Mouse (Mus musculus): Measurements from ENCODE around the gene Klk9. TPM values are rescaled to one million over a fixed set of nuclear protein-coding genes. Genes with fewer than 3 reads are reported as not detected.
A peak's percentile ranks its signal among the peaks of the same experiment; 100 is the strongest.

Gene Klk9
- polyA plus RNA-seq, 1 experiment from 2014 or later = 0.23 TPM

GRCm38 (mm10) chr7:43776506-43776905 is 15.2 kb upstream of the Klk9 start:
- no peaks in the 10 kb centered on the region for H3K4me1 ChIP-seq
- no peak overlapping the region for H3K27ac ChIP-seq (replicated peaks)
- H3K4me2 ChIP-seq = no peak overlapping the region
- no peak for ATAC-seq (ENCODE audit: low FRiP score)
- no peak overlapping the region for H3K9ac ChIP-seq (replicated peaks)
- WGBS = 88% methylated on average over 5 of the region's 5 CpGs
- no peaks in the 10 kb centered on the region for H3K9me3 ChIP-seq (replicated peaks)
- no peaks in the 10 kb centered on the region for H3K36me3 ChIP-seq
- H3K27me3 ChIP-seq (replicated peaks) = no peaks in the 10 kb centered on the region
- no peak overlapping the region for H3K4me3 ChIP-seq (replicated peaks)

GRCm38 (mm10) chr7:43777423-43777822 is 14.3 kb upstream of the Klk9 start:
- H3K9ac ChIP-seq (replicated peaks) = no peak overlapping the region
- H3K4me2 ChIP-seq = no peak overlapping the region
- H3K27ac ChIP-seq (replicated peaks) = no peak overlapping the region
- H3K36me3 ChIP-seq = no peaks in the 10 kb centered on the region
- no peak overlapping the region for H3K4me3 ChIP-seq (replicated peaks)
- WGBS = 88% methylated on average over 12 of the region's 12 CpGs
- no peaks in the 10 kb centered on the region for H3K27me3 ChIP-seq (replicated peaks)
- ATAC-seq (ENCODE audit: low FRiP score) = no peak
- H3K4me1 ChIP-seq = peaks cover 2% of the 10 kb centered on the region; the same call in 1 of the 2 replicates
- H3K9me3 ChIP-seq (replicated peaks) = no peaks in the 10 kb centered on the region

- Histone ChIP-seq H3K36me3 (no peaks in the 10 kb centered on the region), H3K4me3 (replicated peaks) (no peak overlapping the region), H3K27ac (replicated peaks) (no peak overlapping the region), H3K27me3 (replicated peaks) (peaks cover 4% of the 10 kb centered on the region), H3K4me1 (peaks cover 5% of the 10 kb centered on the region; the same call in 1 of the 2 replicates), H3K4me2 (no peak overlapping the region), H3K9me3 (replicated peaks) (no peaks in the 10 kb centered on the region), H3K9ac (replicated peaks) (no peak overlapping the region)
- 90% methylated on average over 10 of the region's 10 CpGs for WGBS
- no peak for ATAC-seq (ENCODE audit: low FRiP score)
Measured at GRCm38 (mm10) chr7:43778176-43778970, 13.3 kb upstream of the Klk9 start.

GRCm38 (mm10) chr7:43780241-43780640 is 11.4 kb upstream of the Klk9 start:
- H3K4me1 ChIP-seq = peaks cover 5% of the 10 kb centered on the region; the same call in 1 of the 2 replicates
- H3K36me3 ChIP-seq = no peaks in the 10 kb centered on the region
- peaks cover 6% of the 10 kb centered on the region for H3K27me3 ChIP-seq (replicated peaks)
- H3K9me3 ChIP-seq (replicated peaks) = no peaks in the 10 kb centered on the region
- H3K4me2 ChIP-seq = no peak overlapping the region
- no peak overlapping the region for H3K27ac ChIP-seq (replicated peaks)
- no peak for ATAC-seq (ENCODE audit: low FRiP score)
- H3K9ac ChIP-seq (replicated peaks) = no peak overlapping the region
- no peak overlapping the region for H3K4me3 ChIP-seq (replicated peaks)
- WGBS = 83% methylated on average over 6 of the region's 6 CpGs

GRCm38 (mm10) chr7:43780746-43781145 is 10.9 kb upstream of the Klk9 start, which contains the start of gene Klk10:
Klk10 (plus strand) TSS chr7:43781035.
- H3K4me3 ChIP-seq (replicated peaks) = no peak within 1 kb of the TSS
- H3K9me3 ChIP-seq (replicated peaks) = no peaks in the 10 kb centered on the region
- no peak for ATAC-seq (ENCODE audit: low FRiP score)

GRCm38 (mm10) chr7:43781541-43781940 is 10.2 kb upstream of the Klk9 start:
- ATAC-seq (ENCODE audit: low FRiP score) = no peak
- Histone ChIP-seq H3K27ac (replicated peaks) (no peak overlapping the region), H3K4me1 (peaks cover 5% of the 10 kb centered on the region; the same call in 1 of the 2 replicates), H3K4me3 (replicated peaks) (no peak overlapping the region), H3K4me2 (no peak overlapping the region), H3K27me3 (replicated peaks) (peaks cover 6% of the 10 kb centered on the region), H3K9ac (replicated peaks) (no peak overlapping the region), H3K9me3 (replicated peaks) (no peaks in the 10 kb centered on the region), H3K36me3 (no peaks in the 10 kb centered on the region)
- WGBS = 87% methylated on average over 11 of the region's 11 CpGs

More at GRCm38 (mm10) chr7:43780746-43781145, 10.9 kb upstream of the Klk9 start, which contains the start of gene Klk10:
- no peak within 1 kb of the TSS for H3K4me2 ChIP-seq
- H3K27me3 ChIP-seq (replicated peaks) = peaks cover 6% of the 10 kb centered on the region
- H3K36me3 ChIP-seq = no peaks in the 10 kb centered on the region
- 45% methylated on average over 5 of the region's 5 CpGs for WGBS
- no peak within 1 kb of the TSS for H3K27ac ChIP-seq (replicated peaks)
- H3K4me1 ChIP-seq = peaks cover 5% of the 10 kb centered on the region; the same call in 1 of the 2 replicates
- H3K9ac ChIP-seq (replicated peaks) = no peak within 1 kb of the TSS

GRCm38 (mm10) chr7:43782275-43783265 is 9.1 kb upstream of the Klk9 start:
- Histone ChIP-seq H3K4me2 (peak overlapping the region; percentile 70), H3K27ac (replicated peaks) (no peak overlapping the region), H3K4me1 (peaks cover 5% of the 10 kb centered on the region; the same call in 1 of the 2 replicates), H3K4me3 (replicated peaks) (peak overlapping the region; percentile 34), H3K9ac (replicated peaks) (peak overlapping the region; percentile 47; the same call in 1 of the 2 replicates), H3K36me3 (no peaks in the 10 kb centered on the region), H3K9me3 (replicated peaks) (no peaks in the 10 kb centered on the region), H3K27me3 (replicated peaks) (peaks cover 6% of the 10 kb centered on the region)
- 10% methylated on average over 36 of the region's 36 CpGs for WGBS
- ATAC-seq (ENCODE audit: low FRiP score) = peak; percentile 76; the same call in 1 of the 2 replicates

- Histone ChIP-seq H3K9ac (replicated peaks) (no peak overlapping the region), H3K4me3 (replicated peaks) (no peak overlapping the region)
- WGBS = 89% methylated on average over 1 of the region's 1 CpGs
Measured at GRCm38 (mm10) chr7:43785286-43785685, 6.4 kb upstream of the Klk9 start.

GRCm38 (mm10) chr7:43788096-43788495 is 3.6 kb upstream of the Klk9 start:
- 83% methylated on average over 3 of the region's 3 CpGs for WGBS
- ATAC-seq (ENCODE audit: low FRiP score) = no peak
- H3K27me3 ChIP-seq (replicated peaks) = peaks cover 5% of the 10 kb centered on the region
- H3K9me3 ChIP-seq (replicated peaks) = no peaks in the 10 kb centered on the region
- no peak overlapping the region for H3K9ac ChIP-seq (replicated peaks)
- H3K27ac ChIP-seq (replicated peaks) = no peak overlapping the region
- no peak overlapping the region for H3K4me2 ChIP-seq
- no peaks in the 10 kb centered on the region for H3K36me3 ChIP-seq
- H3K4me1 ChIP-seq = no peaks in the 10 kb centered on the region
- H3K4me3 ChIP-seq (replicated peaks) = no peak overlapping the region

More at GRCm38 (mm10) chr7:43785286-43785685, 6.4 kb upstream of the Klk9 start:
- Histone ChIP-seq H3K4me1 (peaks cover 5% of the 10 kb centered on the region; the same call in 1 of the 2 replicates), H3K36me3 (no peaks in the 10 kb centered on the region), H3K4me2 (no peak overlapping the region), H3K9me3 (replicated peaks) (no peaks in the 10 kb centered on the region), H3K27me3 (replicated peaks) (peaks cover 6% of the 10 kb centered on the region), H3K27ac (replicated peaks) (no peak overlapping the region)
- ATAC-seq (ENCODE audit: low FRiP score) = no peak

- no peak overlapping the region for H3K9ac ChIP-seq (replicated peaks)
- no peaks in the 10 kb centered on the region for H3K36me3 ChIP-seq
- 0 out of 2 replicates have a peak, but pooled peaks cover 3% of the 10 kb centered on the region for H3K27me3 ChIP-seq (replicated peaks)
- no peak overlapping the region for H3K27ac ChIP-seq (replicated peaks)
- 83% methylated on average over 2 of the region's 2 CpGs for WGBS
- ATAC-seq (ENCODE audit: low FRiP score) = no peak
- H3K4me3 ChIP-seq (replicated peaks) = no peak overlapping the region
- no peaks in the 10 kb centered on the region for H3K4me1 ChIP-seq
- no peaks in the 10 kb centered on the region for H3K9me3 ChIP-seq (replicated peaks)
- H3K4me2 ChIP-seq = no peak overlapping the region
Measured at GRCm38 (mm10) chr7:43789295-43789694, 2.4 kb upstream of the Klk9 start.

- H3K36me3 ChIP-seq = no peaks in the 10 kb centered on the region
- H3K27ac ChIP-seq (replicated peaks) = no peak overlapping the region
- no peaks in the 10 kb centered on the region for H3K9me3 ChIP-seq (replicated peaks)
- peaks cover 37% of the 10 kb centered on the region for H3K27me3 ChIP-seq (replicated peaks)
- peak overlapping the region; percentile 87 for H3K4me2 ChIP-seq
- ATAC-seq (ENCODE audit: low FRiP score) = peak; percentile 43
- WGBS = 5% methylated on average over 8 of the region's 8 CpGs
- peak overlapping the region; percentile 45 for H3K9ac ChIP-seq (replicated peaks)
- H3K4me3 ChIP-seq (replicated peaks) = peak overlapping the region; percentile 53
- peaks cover 22% of the 10 kb centered on the region for H3K4me1 ChIP-seq
Measured at GRCm38 (mm10) chr7:43796355-43796754, 4.7 kb downstream of the Klk9 start.

Measured in neural tube, embryonic 15.5 days (tissue).